Mouse (Mus musculus): ENCODE measurements at regions not wholly inside any gene's neighbourhood (a gene's known extent, or its start where the extent isn't known, plus 50 kb on each side); places are given as distances from the start of the nearest gene placed in this dataset.

- no peak for DNase-seq (ENCODE audit: low spot score)
Observed at GRCm38 (mm10) chr1:128781311-128781710, 189.2 kb upstream of the Cxcr4 start.

DNA sequence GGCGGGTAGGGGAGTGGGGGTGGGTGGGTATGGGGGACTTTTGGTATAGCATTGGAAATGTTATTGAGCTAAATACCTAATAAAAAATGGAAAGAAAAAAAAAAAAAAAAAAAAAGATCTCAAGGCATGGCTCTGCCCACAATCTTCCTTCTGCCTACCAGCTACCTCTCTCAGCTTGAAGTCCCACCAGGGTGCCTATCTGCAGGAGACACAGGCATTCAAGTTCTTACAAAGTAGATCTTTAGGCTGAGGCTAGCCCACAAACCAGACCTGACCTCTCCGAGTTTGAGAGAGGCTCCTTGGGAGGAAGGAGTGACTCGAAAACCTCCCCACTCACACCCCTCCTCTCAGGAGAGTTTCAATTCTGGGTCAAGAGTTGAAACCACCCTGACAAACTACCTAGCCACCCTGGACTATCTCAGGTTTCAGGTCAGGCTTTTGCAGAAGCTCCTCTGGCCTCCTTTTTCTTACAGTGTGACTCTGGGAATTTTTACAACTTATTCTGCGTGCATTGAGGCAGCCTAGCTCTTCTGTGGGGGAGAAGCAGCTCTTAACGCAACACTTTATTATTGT is 187.6 kb upstream of the Cxcr4 start:
- no peak for DNase-seq (ENCODE audit: low spot score)

GRCm38 (mm10) chr1:128772440-128772839 is 180.3 kb upstream of the Cxcr4 start:
- no peak for DNase-seq (ENCODE audit: low spot score)

GRCm38 (mm10) chr1:128770786-128771185 is 178.7 kb upstream of the Cxcr4 start:
- no peak for DNase-seq (ENCODE audit: low spot score)

GRCm38 (mm10) chr1:128767991-128768390 is 175.9 kb upstream of the Cxcr4 start:
- no peak for DNase-seq (ENCODE audit: low spot score)

- no peak for DNase-seq (ENCODE audit: low spot score)
Observed at GRCm38 (mm10) chr1:128767415-128767814, 175.3 kb upstream of the Cxcr4 start.

- DNase-seq (ENCODE audit: low spot score): no peak
Observed at GRCm38 (mm10) chr1:128766894-128767268, 174.8 kb upstream of the Cxcr4 start.

GRCm38 (mm10) chr1:128766193-128766893 is 174.2 kb upstream of the Cxcr4 start:
- DNase-seq (ENCODE audit: low spot score): no peak

- no peak for DNase-seq (ENCODE audit: low spot score)
Observed at GRCm38 (mm10) chr1:128765626-128766025, 173.5 kb upstream of the Cxcr4 start.

DNA sequence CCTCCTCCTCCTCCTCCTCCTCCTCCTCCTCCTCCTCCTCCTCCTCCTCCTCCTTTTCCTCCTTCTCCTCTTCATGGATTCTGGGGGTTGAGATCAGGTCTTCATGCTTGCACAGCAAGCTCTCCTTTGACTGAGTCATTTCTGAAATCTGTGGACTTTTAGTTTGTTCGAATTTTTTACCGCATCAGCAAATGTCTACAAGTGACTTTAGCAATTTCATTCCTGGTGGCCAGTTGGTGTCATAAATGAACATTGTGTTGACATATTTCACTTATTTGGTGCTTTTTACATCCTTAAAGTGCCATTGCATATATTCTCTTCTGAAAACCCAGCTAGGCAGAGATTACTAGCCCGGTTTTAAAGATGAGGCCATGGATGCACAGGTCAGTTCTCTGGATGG is 173.0 kb upstream of the Cxcr4 start:
- no peak for DNase-seq (ENCODE audit: low spot score)

DNA sequence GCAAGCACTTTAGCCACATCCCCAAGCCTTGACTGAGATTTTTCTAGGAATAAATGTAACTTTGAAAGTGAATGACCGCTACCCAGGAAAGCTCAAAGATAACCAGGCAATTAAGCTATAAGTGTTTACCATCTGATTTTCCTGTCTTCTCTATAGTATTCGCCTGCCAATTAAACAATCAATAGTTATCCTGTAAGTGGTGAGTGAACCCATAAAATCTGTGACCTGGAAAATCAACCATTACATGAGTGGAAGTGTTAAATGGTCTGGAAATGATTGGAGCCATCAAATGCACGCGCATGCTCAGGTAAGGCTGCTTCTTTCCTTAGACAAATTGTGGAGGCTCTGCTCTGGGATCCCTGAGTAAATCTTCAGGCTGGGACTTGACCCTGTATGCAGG is 170.8 kb upstream of the Cxcr4 start:
- no peak for DNase-seq (ENCODE audit: low spot score)

DNA sequence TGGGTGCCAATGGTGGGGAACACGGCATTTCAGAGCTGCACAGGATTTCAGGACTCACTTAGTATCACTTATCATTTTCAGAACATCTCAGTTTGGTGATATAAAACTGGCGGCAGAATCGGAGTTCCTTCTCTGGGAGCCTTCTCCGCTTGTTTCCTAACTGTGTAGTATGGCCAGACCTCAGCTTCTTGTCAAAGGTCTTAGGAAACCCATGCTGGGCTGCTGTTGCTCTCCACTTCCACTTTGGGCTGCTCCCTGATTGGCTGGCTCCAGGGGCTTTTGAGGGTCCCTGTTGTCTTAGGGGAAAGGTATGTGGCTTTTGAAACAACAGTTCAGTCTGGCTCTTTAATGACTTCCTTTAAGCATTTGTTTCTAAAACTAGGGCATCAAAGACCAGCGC is 170.0 kb upstream of the Cxcr4 start:
- no peak for DNase-seq (ENCODE audit: low spot score)

DNA sequence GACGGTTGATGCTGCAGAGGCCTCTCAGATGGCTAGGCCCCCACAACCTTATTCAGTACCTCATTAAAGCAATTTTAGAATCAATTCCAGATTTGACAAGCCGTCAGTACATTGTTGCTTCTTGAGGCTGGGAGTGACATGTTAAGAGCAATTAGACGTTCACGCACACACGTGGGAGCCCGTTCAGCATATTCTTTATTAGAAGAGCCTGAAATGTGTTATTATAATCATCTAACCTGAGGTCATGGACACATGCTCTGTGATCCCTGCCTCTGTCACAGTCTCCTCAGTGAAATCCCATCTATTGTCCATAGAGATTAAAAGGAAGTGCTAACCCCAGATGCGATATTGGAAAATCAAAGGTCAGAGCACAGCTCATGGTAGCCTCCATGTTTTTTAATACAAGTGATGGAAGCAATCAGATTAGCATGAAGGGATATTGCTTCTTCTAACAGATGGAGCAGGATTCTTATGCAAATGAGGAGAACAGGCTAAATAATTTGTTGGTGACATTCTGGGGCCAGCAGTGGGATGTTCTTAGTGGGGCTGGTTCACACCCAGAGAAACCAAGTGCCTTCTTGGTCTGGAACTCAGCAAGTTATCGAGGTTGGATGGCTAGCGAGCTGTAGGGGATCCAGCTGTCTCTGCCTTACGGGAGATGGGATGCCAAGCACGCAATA is 166.8 kb upstream of the Cxcr4 start:
- no peak for DNase-seq (ENCODE audit: low spot score)

DNA sequence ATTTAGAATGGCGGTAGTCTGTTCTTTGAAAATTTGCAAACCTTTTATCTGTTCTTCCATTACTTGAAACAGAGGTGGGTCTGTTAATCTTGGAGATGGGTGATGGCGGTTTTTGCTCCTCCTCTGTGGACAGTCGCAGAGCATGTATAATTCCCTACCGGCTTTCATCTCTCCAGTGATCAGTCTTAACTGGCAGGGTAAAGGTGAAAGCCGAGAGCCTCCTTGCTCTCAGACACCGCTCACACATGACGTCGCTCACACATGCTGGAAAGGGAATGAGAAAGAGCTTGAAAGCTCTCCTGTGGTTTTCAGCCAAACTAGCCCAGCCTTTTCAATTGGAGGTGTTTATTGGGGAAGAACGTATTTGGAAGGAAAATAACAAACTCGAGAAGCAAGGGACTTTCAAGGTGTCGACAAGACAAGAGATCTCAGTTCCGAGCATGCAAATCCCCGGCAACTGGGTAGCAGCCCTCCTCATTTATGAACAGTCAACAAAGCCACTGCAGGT is 166.3 kb upstream of the Cxcr4 start:
- DNase-seq (ENCODE audit: low spot score): no peak

DNA sequence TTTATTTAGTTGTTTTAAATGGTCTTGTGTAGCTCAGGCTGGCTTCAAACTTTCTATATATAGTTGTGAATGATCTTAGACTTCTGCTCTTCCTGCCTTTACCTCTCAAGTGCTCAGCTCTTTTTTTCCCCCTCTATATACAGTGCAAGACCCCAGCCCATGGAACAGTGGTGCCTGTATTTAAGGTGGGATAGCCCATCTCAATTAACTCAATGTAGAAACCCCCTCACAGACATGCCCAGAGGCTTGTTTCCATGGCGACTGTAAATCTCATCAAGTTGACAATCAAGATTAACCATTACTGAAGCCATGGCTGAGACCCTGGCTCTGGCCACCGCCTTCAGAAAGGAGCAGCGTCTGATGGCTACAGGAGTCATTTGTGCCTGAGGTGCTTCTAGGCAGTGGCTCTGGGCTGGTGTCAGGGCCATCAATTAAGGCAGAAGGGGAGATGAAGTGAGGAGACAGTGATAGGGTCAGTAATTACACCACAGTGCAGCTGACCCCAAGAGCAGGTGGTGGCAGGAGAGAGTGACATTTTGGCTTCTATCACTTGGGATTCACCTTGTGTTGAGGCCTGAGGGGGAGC is 161.4 kb upstream of the Cxcr4 start:
- no peak for DNase-seq (ENCODE audit: low spot score)

GRCm38 (mm10) chr1:128749437-128749994 is 157.4 kb upstream of the Cxcr4 start:
- DNase-seq (ENCODE audit: low spot score): no peak

DNA sequence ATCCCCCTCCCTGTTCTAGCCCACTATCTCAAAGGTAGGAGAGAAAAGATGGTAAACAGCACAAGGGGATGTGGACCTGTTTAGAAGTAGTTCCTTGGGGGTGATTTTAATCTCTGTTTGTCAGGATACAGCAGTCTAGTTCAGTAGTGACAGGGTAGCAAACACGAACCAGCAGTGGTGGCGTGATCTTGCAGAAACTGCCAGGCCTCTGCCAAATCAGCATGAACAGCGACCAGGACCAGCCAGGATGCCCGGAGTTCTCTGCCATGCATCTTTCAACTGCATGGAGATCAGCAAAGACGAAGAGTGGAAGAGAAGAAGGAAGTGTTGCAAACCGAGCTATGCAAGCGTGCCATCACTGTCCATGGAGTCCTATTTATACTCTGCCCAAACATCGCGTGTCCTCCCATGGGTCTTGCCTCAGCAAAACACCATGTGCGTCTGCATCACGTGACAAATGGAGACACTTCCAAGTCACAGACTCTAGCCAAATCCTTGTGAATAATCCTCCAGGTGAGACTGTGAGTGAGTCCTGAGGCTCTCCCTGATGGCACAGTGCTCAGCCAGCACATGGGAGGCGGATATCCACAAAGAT is 155.2 kb upstream of the Cxcr4 start:
- DNase-seq (ENCODE audit: low spot score): no peak

DNA sequence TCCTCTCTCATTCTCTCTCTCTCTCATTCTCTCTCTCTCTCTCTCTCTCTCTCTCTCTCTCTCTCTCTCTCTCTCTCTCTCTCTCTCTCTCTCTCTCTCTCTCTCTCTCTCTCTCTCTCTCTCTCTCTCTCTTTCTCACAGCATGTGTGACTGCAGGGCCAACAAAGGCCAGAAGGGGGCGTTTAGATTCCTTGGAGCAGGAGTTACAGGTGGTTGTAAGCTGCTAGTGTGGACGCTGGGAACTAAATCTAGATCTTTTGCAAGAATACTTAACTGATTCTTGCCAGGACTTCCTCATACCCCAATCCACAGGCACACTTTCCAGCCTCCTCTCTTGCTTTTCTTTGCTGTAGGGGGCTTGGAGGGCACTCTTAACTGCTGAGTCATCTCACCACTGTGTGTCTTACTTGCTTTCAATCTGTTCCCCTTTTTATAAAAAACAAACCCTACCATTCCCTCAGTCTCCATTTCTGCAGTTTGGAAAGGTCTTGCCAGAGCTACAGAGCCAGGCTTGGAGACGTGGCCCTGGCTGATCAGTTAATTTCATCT is 154.4 kb upstream of the Cxcr4 start:
- no peak for DNase-seq (ENCODE audit: low spot score)

- DNase-seq (ENCODE audit: low spot score): no peak
Observed at GRCm38 (mm10) chr1:128740616-128741015, 148.5 kb upstream of the Cxcr4 start.

DNA sequence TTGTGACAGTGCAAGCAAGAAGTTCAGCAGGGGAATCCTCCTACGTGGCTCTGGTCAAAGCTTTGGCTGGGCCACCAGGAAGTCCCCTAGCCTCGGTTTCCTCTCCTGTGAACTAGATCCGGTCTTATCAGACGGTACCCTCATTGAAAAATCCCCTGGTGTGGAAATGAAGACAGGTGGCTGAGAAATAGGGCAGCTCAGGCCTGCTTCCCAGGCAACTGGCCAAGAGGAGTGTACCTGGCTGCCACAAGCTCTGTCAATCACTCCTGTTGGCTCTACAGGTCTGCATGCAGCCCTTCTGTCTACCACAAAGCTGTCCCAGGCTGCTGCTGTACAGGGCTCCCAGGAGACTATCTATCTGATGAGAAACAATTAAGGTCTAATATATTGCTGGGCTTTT is 146.1 kb upstream of the Cxcr4 start:
- DNase-seq (ENCODE audit: low spot score): no peak

GRCm38 (mm10) chr1:128734857-128735256 is 142.8 kb upstream of the Cxcr4 start:
- DNase-seq (ENCODE audit: low spot score): no peak

GRCm38 (mm10) chr1:128731445-128731844 is 139.4 kb upstream of the Cxcr4 start:
- DNase-seq (ENCODE audit: low spot score): no peak
